Mouse (Mus musculus) heart, embryonic 11.5 days (tissue): ENCODE results near the gene Armcx6. TPM values are rescaled to one million over a fixed set of nuclear protein-coding genes. Genes with fewer than 3 reads are reported as not detected.
"Not testable (repeated sequence)": the region's sequence is repeated elsewhere in the genome, so short reads cannot be mapped to it uniquely, and the experiment has no call there.

Experiments
- ATAC-seq: fragments of 200-750 bp; cut with Nextera tagmentation; replicated peaks from 2 replicates; pipeline ENCODE4 v1.8.0; 2017; ENCODE audit warnings: moderate library complexity; ENCODE audit not compliant: insufficient number of reproducible peaks, low FRiP score, low TSS enrichment
- H3K27ac ChIP-seq: fragments of 300-500 bp; sonication (generic); 2 replicates; pipeline ENCODE4 v1.5.1; 2014; ENCODE audit warnings: mild to moderate bottlenecking, low read depth, low read length
- H3K27me3 ChIP-seq: fragments of 300-500 bp; sonication (generic); 2 replicates; pipeline ENCODE4 v1.6.1; 2014; ENCODE audit warnings: mild to moderate bottlenecking, low read length, mixed read lengths; ENCODE audit not compliant: control insufficient read depth, insufficient read depth
- H3K36me3 ChIP-seq: fragments of 300-500 bp; sonication (generic); 2 replicates; pipeline ENCODE4 v1.6.1; 2014; ENCODE audit warnings: mild to moderate bottlenecking, low read length, moderate library complexity, mixed read lengths; ENCODE audit not compliant: control insufficient read depth, insufficient read depth
- H3K4me1 ChIP-seq: fragments of 300-500 bp; sonication (generic); 2 replicates; pipeline ENCODE4 v1.6.1; 2014; ENCODE audit warnings: low read length; ENCODE audit not compliant: control insufficient read depth, insufficient read depth
- H3K4me2 ChIP-seq: fragments of 300-500 bp; sonication (generic); 2 replicates; pipeline ENCODE4 v1.6.1; 2014; ENCODE audit warnings: mild to moderate bottlenecking, moderate library complexity
- H3K4me3 ChIP-seq: fragments of 300-500 bp; sonication (generic); 2 replicates; pipeline ENCODE4 v1.5.1; 2014; ENCODE audit warnings: low read depth, low read length
- H3K9ac ChIP-seq: fragments of 300-500 bp; sonication (generic); 2 replicates; pipeline ENCODE4 v1.6.1; 2014; ENCODE audit warnings: mild to moderate bottlenecking, low read depth, low read length, moderate library complexity
- H3K9me3 ChIP-seq: fragments of 300-500 bp; sonication (generic); replicated peaks from 2 replicates; pipeline ENCODE4 v1.6.1; 2016; ENCODE audit warnings: low read length; ENCODE audit not compliant: control insufficient read depth
- WGBS: fragments of 180-500 bp; shearing (Covaris S2); extraction: QIAGEN DNeasy Blood & Tissue Kit; methylation state at CpG from one replicate; pipeline ENCODE4 v1.1.7; 2014; ENCODE audit not compliant: insufficient replicate concordance; 5-methylcytosine and 5-hydroxymethylcytosine counted together
- polyA plus RNA-seq: library from polyadenylated mRNA; unstranded; fragments of >200 nt; fragmentation: Nextera tagmentation; extraction: Ambion mirVana; gene quantifications from 2 replicates; pipeline ENCODE4 v1.2.1, GENCODE M21; 2014

Armcx6 gene
- polyA plus RNA-seq, result 16.6 and 18.4 TPM in 2 replicates

- Histone ChIP-seq H3K4me1 (no peaks in the 10 kb centered on the region), H3K4me3 (peak within 1 kb of the TSS; percentile 57), H3K9ac (peak within 1 kb of the TSS; percentile 69), H3K4me2 (peak within 1 kb of the TSS; percentile 68), H3K36me3 (no peaks in the 10 kb centered on the region), H3K9me3 (no peaks in the 10 kb centered on the region), H3K27me3 (peaks cover 3% of the 10 kb centered on the region; the same call in 1 of the 2 replicates), H3K27ac (peak within 1 kb of the TSS; percentile 77)
- 17% methylated on average over 36 of the region's 36 CpGs for WGBS
- ATAC-seq, result peak; percentile 89
Measured at GRCm38 (mm10) chrX:134750764-134751592, at the start of gene Armcx6. TSS of gene Armcx6 (minus strand) at chrX:134751417.

GRCm38 (mm10) chrX:134787728-134788127, 36.5 kb upstream of the Armcx6 start:
- H3K4me2 ChIP-seq, result no peak overlapping the region
- no peaks in the 10 kb centered on the region for H3K9me3 ChIP-seq
- no peak overlapping the region for H3K9ac ChIP-seq
- no peaks in the 10 kb centered on the region for H3K36me3 ChIP-seq
- H3K4me1 ChIP-seq, result no peaks in the 10 kb centered on the region
- no peak for ATAC-seq
- WGBS, result 51% methylated on average over 4 of the region's 4 CpGs
- no peak overlapping the region for H3K4me3 ChIP-seq
- H3K27me3 ChIP-seq, result no peaks in the 10 kb centered on the region
- H3K27ac ChIP-seq, result no peak overlapping the region

DNA sequence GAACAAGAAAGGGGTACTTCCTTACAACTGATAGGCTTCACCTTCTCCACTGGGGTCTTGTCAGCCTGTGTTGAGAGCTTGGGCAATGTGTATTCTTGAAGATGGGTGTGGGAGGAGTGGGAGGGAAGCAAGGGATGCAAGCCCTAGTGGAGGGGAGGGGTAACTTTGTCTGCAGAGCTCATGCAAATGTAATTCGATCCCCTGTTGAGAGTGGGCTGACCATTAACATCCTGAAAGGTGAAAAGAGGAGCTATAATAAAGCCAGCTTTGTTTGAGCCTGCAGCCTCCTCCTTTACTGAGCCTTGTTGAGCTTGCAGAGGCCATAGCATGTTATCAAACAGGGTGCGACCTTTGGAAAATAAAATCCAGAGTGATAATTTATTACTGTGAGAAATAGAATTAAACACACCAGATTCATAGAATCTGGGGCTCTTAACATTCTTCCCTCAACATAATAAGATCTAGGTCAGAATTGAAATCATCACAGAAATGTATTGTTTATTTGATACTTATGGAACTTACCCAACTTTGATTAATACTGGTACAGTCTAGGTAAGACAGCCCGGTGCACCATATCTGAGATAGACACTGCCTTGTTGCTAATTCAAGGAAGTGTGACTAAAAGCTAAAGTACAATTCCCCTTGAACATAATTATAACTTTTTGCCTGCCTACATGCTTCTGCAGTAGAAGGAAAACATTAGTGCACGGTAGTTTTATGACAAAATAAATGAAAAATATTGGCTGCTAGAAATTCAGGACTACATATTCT, 12.4 kb upstream of the Armcx6 start:
- not testable (repeated sequence) for H3K4me2 ChIP-seq, ATAC-seq, H3K4me3 ChIP-seq, H3K27ac ChIP-seq, H3K4me1 ChIP-seq, H3K27me3 ChIP-seq, H3K9me3 ChIP-seq, H3K9ac ChIP-seq, H3K36me3 ChIP-seq
- WGBS, result 48% methylated on average over 3 of the region's 4 CpGs

DNA sequence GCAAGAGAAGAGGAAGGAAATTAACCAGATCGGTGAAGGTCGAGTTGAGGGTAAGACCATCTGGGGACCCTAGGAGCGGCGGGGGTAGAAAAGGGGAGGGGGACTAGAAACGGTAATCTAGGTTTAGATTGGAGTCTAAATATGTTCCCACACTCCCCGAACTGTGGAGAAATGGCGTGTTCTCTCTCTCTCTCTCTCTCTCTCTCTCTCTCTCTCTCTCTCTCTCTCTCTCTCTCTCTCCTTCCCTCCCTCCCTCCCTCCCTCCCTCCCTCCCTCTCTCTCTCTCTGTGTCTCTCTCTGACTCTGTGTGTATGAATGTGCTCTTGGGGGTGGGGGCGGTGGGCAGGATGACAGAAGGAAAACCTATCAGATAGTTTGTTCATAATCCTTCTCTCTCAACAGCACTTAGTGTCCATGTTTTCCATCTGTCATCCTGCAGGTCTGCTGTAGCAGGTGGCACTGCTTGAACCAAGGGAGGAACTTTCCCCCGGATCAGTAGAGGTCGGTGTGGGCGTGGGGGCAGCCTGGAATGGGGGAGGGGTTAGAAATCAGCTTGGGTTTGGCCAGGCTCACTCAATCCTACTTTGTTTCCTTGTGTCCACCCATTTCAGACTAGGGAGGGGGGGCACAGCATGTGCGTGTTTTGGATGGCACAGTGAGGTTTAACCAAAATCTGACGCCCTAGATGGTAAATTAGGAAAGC, 6.2 kb upstream of the Armcx6 start:
- peak overlapping the region; percentile 86; the same call in 1 of the 2 replicates for H3K27ac ChIP-seq
- peak overlapping the region; percentile 81 for H3K9ac ChIP-seq
- H3K9me3 ChIP-seq, result no peaks in the 10 kb centered on the region
- no peaks in the 10 kb centered on the region for H3K27me3 ChIP-seq
- H3K36me3 ChIP-seq, result no peaks in the 10 kb centered on the region
- 0 out of 2 replicates have a peak, but pooled peaks have one; percentile 32 for ATAC-seq
- H3K4me2 ChIP-seq, result peak overlapping the region; percentile 61
- H3K4me3 ChIP-seq, result peak overlapping the region; percentile 63
- 19% methylated on average over 13 of the region's 13 CpGs for WGBS
- H3K4me1 ChIP-seq, result peaks cover 6% of the 10 kb centered on the region; the same call in 1 of the 2 replicates

GRCm38 (mm10) chrX:134756434-134757292, 5.4 kb upstream of the Armcx6 start, which contains the start of gene Armcx3:
TSS of gene Armcx3 (plus strand) at chrX:134756595.
- Histone ChIP-seq H3K9me3 (no peaks in the 10 kb centered on the region), H3K4me3 (peak within 1 kb of the TSS; percentile 63), H3K4me1 (peaks cover 6% of the 10 kb centered on the region; the same call in 1 of the 2 replicates), H3K27me3 (no peaks in the 10 kb centered on the region), H3K36me3 (no peaks in the 10 kb centered on the region), H3K27ac (peak within 1 kb of the TSS; percentile 86), H3K9ac (peak within 1 kb of the TSS; percentile 81), H3K4me2 (peak within 1 kb of the TSS; percentile 61)
- WGBS, result 18% methylated on average over 46 of the region's 46 CpGs
- ATAC-seq, result peak; percentile 89

DNA sequence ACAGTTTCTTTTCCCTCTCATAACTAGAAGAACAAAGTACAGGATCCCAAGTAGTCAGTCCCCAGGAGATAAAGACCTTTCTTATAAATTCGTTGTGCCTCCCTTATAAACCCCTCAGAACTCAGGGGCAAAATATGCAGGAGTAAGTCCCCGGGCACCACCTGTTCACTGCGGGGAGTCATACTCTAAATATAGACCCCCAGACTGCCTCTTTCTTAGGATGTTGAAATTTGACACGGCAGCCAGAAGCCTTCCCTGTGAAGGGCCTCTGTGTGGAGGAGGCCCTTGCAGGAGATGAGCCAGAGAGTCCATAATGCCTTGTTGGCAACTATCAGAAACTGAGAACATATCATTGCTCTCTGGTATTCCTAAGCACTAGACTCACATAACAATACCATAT, 1.4 kb upstream of the Armcx6 start:
- no peaks in the 10 kb centered on the region for H3K36me3 ChIP-seq
- H3K9me3 ChIP-seq, result no peaks in the 10 kb centered on the region
- no peak for ATAC-seq
- peak overlapping the region; percentile 8; the same call in 1 of the 2 replicates for H3K4me2 ChIP-seq
- no peaks in the 10 kb centered on the region for H3K4me1 ChIP-seq
- H3K27me3 ChIP-seq, result peaks cover 3% of the 10 kb centered on the region; the same call in 1 of the 2 replicates
- peak overlapping the region; percentile 57 for H3K27ac ChIP-seq
- WGBS, result 21% methylated on average over 4 of the region's 4 CpGs
- H3K9ac ChIP-seq, result 0 out of 2 replicates have a peak overlapping the region, but pooled peaks have one; percentile 28
- H3K4me3 ChIP-seq, result no peak overlapping the region

GRCm38 (mm10) chrX:134751910-134752309, 693 bp upstream of the Armcx6 start:
- 47% methylated on average over 2 of the region's 2 CpGs for WGBS
- H3K4me3 ChIP-seq, result no peak overlapping the region

More at GRCm38 (mm10) chrX:134751910-134752309, 693 bp upstream of the Armcx6 start:
- H3K4me2 ChIP-seq, result no peak overlapping the region
- peak overlapping the region; percentile 57 for H3K27ac ChIP-seq
- H3K9ac ChIP-seq, result no peak overlapping the region
- no peak for ATAC-seq
- no peaks in the 10 kb centered on the region for H3K9me3 ChIP-seq
- H3K4me1 ChIP-seq, result no peaks in the 10 kb centered on the region
- no peaks in the 10 kb centered on the region for H3K36me3 ChIP-seq
- H3K27me3 ChIP-seq, result peaks cover 3% of the 10 kb centered on the region; the same call in 1 of the 2 replicates
